Mouse (Mus musculus) adrenal gland, adult 10 weeks (tissue): ENCODE measurements around the gene Eif4g2. TPM values are rescaled to one million over a fixed set of nuclear protein-coding genes. Genes with fewer than 3 reads are reported as not detected.

Source experiments
- polyA plus RNA-seq: library from polyadenylated mRNA; stranded (reverse); fragments of 350-450 nt; fragmentation: Illumina TruSeq; extraction: RNeasy Lipid Tissue Mini Kit (QIAGEN cat#74804); gene quantifications from one replicate; pipeline ENCODE4 v1.2.3, GENCODE M21; 2014; ENCODE audit warnings: low read depth, low replicate concordance

Eif4g2 gene
- 2,878 TPM for polyA plus RNA-seq

GRCm38 (mm10) chr7:111082822-111083732 is at the start of gene Eif4g2:
Gene Eif4g2 (minus strand): TSS chr7:111083030.

GRCm38 (mm10) chr7:111028281-111029045 is 54.4 kb downstream of the Eif4g2 start, which contains the start of gene Ctr9:
Gene Ctr9 (plus strand): TSS chr7:111028951.

Other genes with a start within 250 kb of the Eif4g2 start
- 148 TPM for gene Rnf141, start 238.6 kb downstream of the Eif4g2 start, polyA plus RNA-seq
- gene Lyve1, start 219.8 kb downstream of the Eif4g2 start, polyA plus RNA-seq = 9.7 TPM
- 7.9 TPM for gene Mrvi1, start 100.6 kb downstream of the Eif4g2 start, polyA plus RNA-seq
- gene Ctr9, start 54.1 kb downstream of the Eif4g2 start, polyA plus RNA-seq = 37.3 TPM